Mouse (Mus musculus): Measurements from ENCODE around the gene Slc18b1. TPM values are rescaled to one million over a fixed set of nuclear protein-coding genes. Genes with fewer than 3 reads are reported as not detected.
"Not testable (repeated sequence)": the region's sequence is repeated elsewhere in the genome, so short reads cannot be mapped to it uniquely, and the experiment has no call there.

Gene Slc18b1
- 1.4 and 1.7 TPM in 2 replicates for polyA plus RNA-seq (2015; fragmentation: Nextera tagmentation; extraction: Ambion mirVana)

DNA sequence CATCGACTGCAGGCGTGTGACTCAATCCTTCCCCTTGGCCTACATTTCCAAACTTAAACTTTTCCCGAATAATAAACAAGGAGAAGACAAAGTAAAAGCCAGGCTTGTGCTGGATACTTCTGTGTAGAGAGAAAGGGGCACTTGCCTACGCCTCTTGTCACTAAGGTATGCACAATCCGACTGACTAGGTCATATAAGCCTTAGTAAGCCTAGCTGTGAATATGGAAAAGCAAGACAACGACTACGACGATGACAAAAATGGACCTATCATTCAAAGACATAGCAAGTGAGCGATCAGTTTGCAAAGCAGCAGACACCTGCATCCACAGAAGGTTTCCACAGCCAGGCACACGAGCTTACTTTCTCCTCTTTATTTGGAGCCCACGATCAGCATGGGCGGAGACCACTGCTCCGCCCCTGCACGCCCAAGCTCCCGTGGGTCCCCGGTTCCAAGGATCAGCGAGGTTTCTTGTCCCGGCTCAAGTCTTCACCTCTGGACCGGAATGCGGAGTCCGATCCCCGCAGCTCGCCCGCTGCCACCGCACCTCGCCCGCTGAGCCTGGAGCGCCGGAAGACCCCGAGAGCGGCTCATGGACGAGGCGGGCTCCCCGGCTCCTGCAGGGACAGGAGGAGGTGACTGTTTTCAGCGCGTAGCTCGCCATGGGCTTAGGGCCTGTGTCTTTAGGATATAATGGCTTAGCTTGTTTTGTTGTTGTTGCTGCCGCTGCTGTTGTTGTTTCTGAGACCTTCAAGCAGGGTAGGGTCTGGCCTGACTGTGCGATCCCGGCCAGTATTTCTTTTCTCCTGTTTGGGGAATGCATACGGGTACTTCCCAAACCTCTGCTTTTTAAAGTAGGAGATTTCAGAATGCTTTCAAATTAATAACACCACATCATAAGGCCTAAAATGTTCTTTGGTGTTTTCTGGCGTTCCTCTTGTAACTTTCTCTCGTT lies at the start of gene Slc18b1:
Gene Slc18b1 (plus strand): TSS at position 436 of the 953 bp plus-strand sequence.
- peak within 1 kb of the TSS; percentile 57 for H3K9ac ChIP-seq
- H3K4me3 ChIP-seq (replicated peaks) = peak within 1 kb of the TSS; percentile 62
- peak within 1 kb of the TSS; percentile 79 for H3K4me2 ChIP-seq
- H3K36me3 ChIP-seq (replicated peaks) = no peaks in the 10 kb centered on the region
- no peak within 1 kb of the TSS for H3K27ac ChIP-seq (replicated peaks)
- no peaks in the 10 kb centered on the region for H3K27me3 ChIP-seq
- 0 out of 2 replicates have a peak, but pooled peaks cover 9% of the 10 kb centered on the region for H3K4me1 ChIP-seq (replicated peaks)
- WGBS (ENCODE audit: insufficient replicate concordance) = 7% methylated on average over 43 of the region's 43 CpGs
- H3K9me3 ChIP-seq (replicated peaks) = no peaks in the 10 kb centered on the region
- ATAC-seq (ENCODE audit: insufficient read depth) = peak; percentile 51

- no peaks in the 10 kb centered on the region for H3K36me3 ChIP-seq (replicated peaks)
- WGBS (ENCODE audit: insufficient replicate concordance) = 59% methylated on average over 7 of the region's 7 CpGs
- no peak overlapping the region for H3K9ac ChIP-seq
- no peak overlapping the region for H3K27ac ChIP-seq (replicated peaks)
- H3K4me1 ChIP-seq (replicated peaks) = no peaks in the 10 kb centered on the region
- H3K9me3 ChIP-seq (replicated peaks) = no peaks in the 10 kb centered on the region
- ATAC-seq (ENCODE audit: insufficient read depth) = no peak
- no peaks in the 10 kb centered on the region for H3K27me3 ChIP-seq
- no peak overlapping the region for H3K4me3 ChIP-seq (replicated peaks)
- no peak overlapping the region for H3K4me2 ChIP-seq
Observed at GRCm38 (mm10) chr10:23754166-23754565, 42.6 kb upstream of the Slc18b1 start.

- ATAC-seq (ENCODE audit: insufficient read depth) = no peak
- Histone ChIP-seq H3K4me1 (replicated peaks) (peaks cover 20% of the 10 kb centered on the region), H3K36me3 (replicated peaks) (no peaks in the 10 kb centered on the region), H3K4me3 (replicated peaks) (no peak overlapping the region), H3K27ac (replicated peaks) (no peak overlapping the region), H3K9me3 (replicated peaks) (no peaks in the 10 kb centered on the region), H3K27me3 (no peaks in the 10 kb centered on the region), H3K9ac (no peak overlapping the region), H3K4me2 (no peak overlapping the region)
- WGBS (ENCODE audit: insufficient replicate concordance) = 28% methylated on average over 5 of the region's 5 CpGs
Observed at GRCm38 (mm10) chr10:23777288-23777945, 19.4 kb upstream of the Slc18b1 start.

GRCm38 (mm10) chr10:23780539-23781275 lies 16.1 kb upstream of the Slc18b1 start:
- peak; percentile 66 for ATAC-seq (ENCODE audit: insufficient read depth)
- no peak overlapping the region for H3K27ac ChIP-seq (replicated peaks)
- peaks cover 51% of the 10 kb centered on the region for H3K4me1 ChIP-seq (replicated peaks)
- H3K4me2 ChIP-seq = 0 out of 2 replicates have a peak overlapping the region, but pooled peaks have one; percentile 2
- H3K36me3 ChIP-seq (replicated peaks) = peaks cover 29% of the 10 kb centered on the region
- no peaks in the 10 kb centered on the region for H3K9me3 ChIP-seq (replicated peaks)
- 60% methylated on average over 6 of the region's 6 CpGs for WGBS (ENCODE audit: insufficient replicate concordance)
- no peak overlapping the region for H3K9ac ChIP-seq
- H3K27me3 ChIP-seq = no peaks in the 10 kb centered on the region
- no peak overlapping the region for H3K4me3 ChIP-seq (replicated peaks)

GRCm38 (mm10) chr10:23781760-23782735 lies 14.7 kb upstream of the Slc18b1 start:
- ATAC-seq (ENCODE audit: insufficient read depth) = no peak
- Histone ChIP-seq H3K9ac (no peak overlapping the region), H3K36me3 (replicated peaks) (peaks cover 34% of the 10 kb centered on the region), H3K4me1 (replicated peaks) (peaks cover 59% of the 10 kb centered on the region), H3K27me3 (no peaks in the 10 kb centered on the region), H3K27ac (replicated peaks) (peak overlapping the region; percentile 45; the same call in 1 of the 2 replicates), H3K9me3 (replicated peaks) (no peaks in the 10 kb centered on the region), H3K4me3 (replicated peaks) (no peak overlapping the region), H3K4me2 (peak overlapping the region; percentile 5; the same call in 1 of the 2 replicates)
- WGBS (ENCODE audit: insufficient replicate concordance) = 45% methylated on average over 11 of the region's 11 CpGs

- peaks cover 34% of the 10 kb centered on the region for H3K36me3 ChIP-seq (replicated peaks)
- no peaks in the 10 kb centered on the region for H3K27me3 ChIP-seq
- H3K4me2 ChIP-seq = no peak overlapping the region
- peak overlapping the region; percentile 45 for H3K27ac ChIP-seq (replicated peaks)
- no peaks in the 10 kb centered on the region for H3K9me3 ChIP-seq (replicated peaks)
- no peak for ATAC-seq (ENCODE audit: insufficient read depth)
- H3K9ac ChIP-seq = no peak overlapping the region
- WGBS (ENCODE audit: insufficient replicate concordance) = 17% methylated on average over 2 of the region's 2 CpGs
- peaks cover 59% of the 10 kb centered on the region for H3K4me1 ChIP-seq (replicated peaks)
- H3K4me3 ChIP-seq (replicated peaks) = no peak overlapping the region
Observed at GRCm38 (mm10) chr10:23782855-23783492, 13.8 kb upstream of the Slc18b1 start.

DNA sequence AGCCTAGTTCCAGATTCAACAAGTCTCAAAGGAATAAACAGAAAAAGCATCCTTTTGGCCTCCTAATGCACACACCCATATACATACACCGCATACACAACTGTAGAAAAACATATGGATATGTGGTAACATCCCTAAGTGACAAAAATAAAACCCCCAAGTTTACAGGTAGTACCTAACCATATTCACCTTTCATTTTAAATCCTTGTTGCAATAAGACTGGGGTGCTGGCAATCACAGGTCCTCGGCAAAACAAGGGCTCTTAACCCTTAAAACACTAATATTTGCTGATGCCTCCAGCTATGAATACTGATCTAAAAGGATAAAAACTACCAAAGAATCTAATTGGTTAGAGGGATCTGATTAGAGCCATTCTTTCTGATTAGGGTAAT lies 13.3 kb upstream of the Slc18b1 start:
- H3K36me3 ChIP-seq (replicated peaks) = peaks cover 34% of the 10 kb centered on the region
- H3K27me3 ChIP-seq = no peaks in the 10 kb centered on the region
- no peak overlapping the region for H3K9ac ChIP-seq
- no peak overlapping the region for H3K4me2 ChIP-seq
- no peak overlapping the region for H3K4me3 ChIP-seq (replicated peaks)
- H3K27ac ChIP-seq (replicated peaks) = peak overlapping the region; percentile 45
- H3K9me3 ChIP-seq (replicated peaks) = no peaks in the 10 kb centered on the region
- peaks cover 65% of the 10 kb centered on the region for H3K4me1 ChIP-seq (replicated peaks)
- no peak for ATAC-seq (ENCODE audit: insufficient read depth)
- WGBS (ENCODE audit: insufficient replicate concordance) = 19% methylated on average over 2 of the region's 2 CpGs

GRCm38 (mm10) chr10:23784121-23784520 lies 12.7 kb upstream of the Slc18b1 start:
- Histone ChIP-seq H3K9ac (no peak overlapping the region), H3K27ac (replicated peaks) (peak overlapping the region; percentile 54; the same call in 1 of the 2 replicates), H3K4me2 (peak overlapping the region; percentile 82), H3K27me3 (no peaks in the 10 kb centered on the region), H3K9me3 (replicated peaks) (no peaks in the 10 kb centered on the region), H3K4me3 (replicated peaks) (no peak overlapping the region), H3K36me3 (replicated peaks) (peaks cover 34% of the 10 kb centered on the region), H3K4me1 (replicated peaks) (peaks cover 71% of the 10 kb centered on the region)
- ATAC-seq (ENCODE audit: insufficient read depth) = no peak
- 38% methylated on average over 2 of the region's 2 CpGs for WGBS (ENCODE audit: insufficient replicate concordance)

GRCm38 (mm10) chr10:23785599-23785998 lies 11.2 kb upstream of the Slc18b1 start:
- Histone ChIP-seq H3K9ac (peak overlapping the region; percentile 87), H3K4me3 (replicated peaks) (peak overlapping the region; percentile 92), H3K27ac (replicated peaks) (peak overlapping the region; percentile 51; the same call in 1 of the 2 replicates), H3K4me1 (replicated peaks) (peaks cover 69% of the 10 kb centered on the region), H3K4me2 (peak overlapping the region; percentile 82), H3K36me3 (replicated peaks) (peaks cover 34% of the 10 kb centered on the region)
- H3K27me3 ChIP-seq; ATAC-seq (ENCODE audit: insufficient read depth); H3K9me3 ChIP-seq (replicated peaks): not testable (repeated sequence)
- 11% methylated on average over 7 of the region's 7 CpGs for WGBS (ENCODE audit: insufficient replicate concordance)
